ENCODE assay signal across 17 mouse cellular contexts in the genomic region with DNA sequence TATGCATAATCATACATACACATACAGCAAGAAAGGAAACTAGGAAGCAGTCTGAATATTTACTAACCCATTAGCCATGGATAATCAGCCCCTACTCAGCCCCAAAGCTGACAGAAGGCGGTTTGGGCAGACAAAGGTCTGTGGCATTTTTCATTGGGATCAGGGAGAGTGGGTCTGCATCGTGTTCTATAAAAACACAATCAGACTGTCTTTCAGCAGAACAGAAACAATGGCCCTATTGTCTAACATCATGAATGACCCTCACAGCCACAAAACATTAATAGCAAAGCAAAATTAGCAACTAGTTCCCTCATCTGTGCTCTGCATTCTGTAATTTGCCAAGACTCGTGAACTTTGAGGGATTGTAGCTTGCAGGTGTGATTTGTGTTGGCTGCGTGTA.
A peak's percentile ranks its signal among the peaks of the same experiment; 100 is the strongest.
DNase-seq lines count a peak whose midpoint lies in the region; ATAC-seq and TF ChIP-seq lines count a peak whose summit lies in the region.
"Had no signal": no experiment of that assay in that cellular context is flagged by ENCODE, and none has a peak within 500 bp of the region (broad histone marks: within the 10 kb centered on the region; RNA-seq: fewer than 3 reads in every experiment).

No protein-coding gene starts in this region.

- no peak for DNase-seq in midbrain, embryonic 11.5 days (ENCODE audit: low spot score, missing footprints)
- DNase-seq in midbrain, postnatal 0 days (ENCODE audit: low spot score): no peak
- no peak for DNase-seq in forebrain, embryonic 11.5 days (ENCODE audit: low spot score)
- DNase-seq in hindbrain, embryonic 14.5 days (ENCODE audit: low spot score): no peak
- DNase-seq in retina, embryonic 14.5 days (ENCODE audit: low spot score): peak; percentile 82
- no peak for DNase-seq in adrenal gland, postnatal 36 days
- DNase-seq in urinary bladder, postnatal 14 days (ENCODE audit: low spot score): no peak
- no peak for DNase-seq in adrenal gland, adult 2 months
- DNase-seq: cerebellum, postnatal 10 days; gastrocnemius, postnatal 14 days; right cerebral cortex, postnatal 25 days; thymus, adult 2 months had no signal

- H3K36me3 ChIP-seq in midbrain, embryonic 11.5 days (ENCODE audit: control insufficient read depth, insufficient read depth, low read length): no peaks in the 10 kb centered on the region
- H3K36me3 ChIP-seq in midbrain, postnatal 0 days (ENCODE audit: insufficient read depth, low read length): no peaks in the 10 kb centered on the region
- no peaks in the 10 kb centered on the region for H3K36me3 ChIP-seq in forebrain, embryonic 11.5 days (ENCODE audit: control insufficient read depth, insufficient read depth, low read length)
- no peaks in the 10 kb centered on the region for H3K36me3 ChIP-seq in hindbrain, embryonic 14.5 days (replicated peaks; ENCODE audit: control insufficient read depth, insufficient read depth)
- H3K36me3 ChIP-seq: embryonic facial prominence, embryonic 13.5 days had no signal

- peak overlapping the region; percentile 68 for H3K27ac ChIP-seq in midbrain, embryonic 11.5 days (ENCODE audit: low read depth, low read length)
- H3K27ac ChIP-seq in midbrain, postnatal 0 days (ENCODE audit: low read depth, low read length): no peak overlapping the region
- H3K27ac ChIP-seq in forebrain, embryonic 11.5 days (ENCODE audit: low read depth, low read length): no peak overlapping the region
- peak overlapping the region; percentile 59; the same call in 1 of the 2 replicates for H3K27ac ChIP-seq in hindbrain, embryonic 14.5 days
- H3K27ac ChIP-seq: embryonic facial prominence, embryonic 13.5 days; kidney, postnatal 0 days had no signal

- peak; percentile 58; the same call in 1 of the 2 replicates for ATAC-seq in midbrain, embryonic 11.5 days (ENCODE audit: low FRiP score)
- no peak for ATAC-seq in midbrain, postnatal 0 days (ENCODE audit: low FRiP score)
- ATAC-seq in forebrain, embryonic 11.5 days (replicated peaks; ENCODE audit: low FRiP score): peak; percentile 70; the same call in 1 of the 2 replicates
- no peak for ATAC-seq in hindbrain, embryonic 14.5 days (ENCODE audit: low FRiP score)
- ATAC-seq: lung, postnatal 0 days had no signal

- no peaks in the 10 kb centered on the region for H3K27me3 ChIP-seq in midbrain, embryonic 11.5 days (ENCODE audit: control insufficient read depth, insufficient read depth, low read length)
- no peaks in the 10 kb centered on the region for H3K27me3 ChIP-seq in midbrain, postnatal 0 days (ENCODE audit: insufficient read depth, low read length)
- no peaks in the 10 kb centered on the region for H3K27me3 ChIP-seq in forebrain, embryonic 11.5 days (ENCODE audit: control insufficient read depth, insufficient read depth, low read length)
- no peaks in the 10 kb centered on the region for H3K27me3 ChIP-seq in hindbrain, embryonic 14.5 days (ENCODE audit: control insufficient read depth, insufficient read depth, low read length)
- H3K27me3 ChIP-seq: embryonic facial prominence, embryonic 13.5 days; megakaryocyte, embryonic 14.5 days had no signal

- WGBS in midbrain, embryonic 11.5 days: 33% methylated on average over 4 of the region's 4 CpGs
- 25% methylated on average over 4 of the region's 4 CpGs for WGBS in midbrain, postnatal 0 days
- WGBS in forebrain, embryonic 11.5 days: 23% methylated on average over 4 of the region's 4 CpGs
- WGBS in hindbrain, embryonic 14.5 days: 17% methylated on average over 4 of the region's 4 CpGs

- H3K9me3 ChIP-seq in midbrain, embryonic 11.5 days (ENCODE audit: control insufficient read depth, low read length): no peaks in the 10 kb centered on the region
- no peaks in the 10 kb centered on the region for H3K9me3 ChIP-seq in midbrain, postnatal 0 days (ENCODE audit: low read length)
- H3K9me3 ChIP-seq in forebrain, embryonic 11.5 days (ENCODE audit: control insufficient read depth, low read length): no peaks in the 10 kb centered on the region
- 0 out of 2 replicates have a peak, but pooled peaks cover 6% of the 10 kb centered on the region for H3K9me3 ChIP-seq in hindbrain, embryonic 14.5 days (ENCODE audit: control insufficient read depth, low read length)

- peak overlapping the region; percentile 26; the same call in 1 of the 2 replicates for H3K9ac ChIP-seq in midbrain, embryonic 11.5 days (ENCODE audit: low read length)
- H3K9ac ChIP-seq in midbrain, postnatal 0 days (replicated peaks; ENCODE audit: low read length, poor library complexity, severe bottlenecking): no peak overlapping the region
- H3K9ac ChIP-seq in forebrain, embryonic 11.5 days (ENCODE audit: low read length): no peak overlapping the region
- H3K9ac ChIP-seq in hindbrain, embryonic 14.5 days: no peak overlapping the region
- H3K9ac ChIP-seq: embryonic facial prominence, embryonic 13.5 days had no signal

- peaks cover 12% of the 10 kb centered on the region for H3K4me1 ChIP-seq in midbrain, embryonic 11.5 days (ENCODE audit: control insufficient read depth, insufficient read depth, low read length)
- H3K4me1 ChIP-seq in midbrain, postnatal 0 days (ENCODE audit: insufficient read depth, low read length): no peaks in the 10 kb centered on the region; the same call in 1 of the 2 replicates
- peaks cover 3% of the 10 kb centered on the region; the same call in 1 of the 2 replicates for H3K4me1 ChIP-seq in forebrain, embryonic 11.5 days (replicated peaks; ENCODE audit: control insufficient read depth, insufficient read depth, low read length)
- 0 out of 2 replicates have a peak, but pooled peaks cover 11% of the 10 kb centered on the region for H3K4me1 ChIP-seq in hindbrain, embryonic 14.5 days (replicated peaks; ENCODE audit: control insufficient read depth, insufficient read depth, low read length)

- no peak for TF ChIP-seq CTCF in midbrain, postnatal 0 days (IDR thresholded peaks at IDR 0.05)

- no peak overlapping the region for H3K4me2 ChIP-seq in midbrain, embryonic 11.5 days
- H3K4me2 ChIP-seq in midbrain, postnatal 0 days (ENCODE audit: low read depth, low read length, poor library complexity, severe bottlenecking): no peak overlapping the region
- no peak overlapping the region for H3K4me2 ChIP-seq in forebrain, embryonic 11.5 days (ENCODE audit: low read depth, low read length, severe bottlenecking)
- no peak overlapping the region for H3K4me2 ChIP-seq in hindbrain, embryonic 14.5 days (replicated peaks)
- H3K4me2 ChIP-seq: embryonic facial prominence, embryonic 13.5 days; liver, embryonic 11.5 days had no signal

- no peak overlapping the region for H3K4me3 ChIP-seq in midbrain, embryonic 11.5 days (ENCODE audit: low read depth, low read length)
- no peak overlapping the region for H3K4me3 ChIP-seq in midbrain, postnatal 0 days (ENCODE audit: low read depth, low read length)
- H3K4me3 ChIP-seq in forebrain, embryonic 11.5 days (ENCODE audit: low read depth, low read length): no peak overlapping the region
- no peak overlapping the region for H3K4me3 ChIP-seq in hindbrain, embryonic 14.5 days (replicated peaks; ENCODE audit: low read length)
- H3K4me3 ChIP-seq: embryonic facial prominence, embryonic 13.5 days; megakaryocyte, embryonic 14.5 days had no signal

Comparison
In these comparisons a context has a peak if more than half of its experiments do, and no peak if none do; other contexts are left out.
1. ATAC-seq: peak in midbrain, embryonic 11.5 days (single experiment) and forebrain, embryonic 11.5 days (single experiment); none in midbrain, postnatal 0 days (single experiment) and hindbrain, embryonic 14.5 days (single experiment).
2. H3K27ac ChIP-seq: peak in midbrain, embryonic 11.5 days (single experiment) and hindbrain, embryonic 14.5 days (single experiment); none in midbrain, postnatal 0 days (single experiment) and forebrain, embryonic 11.5 days (single experiment).